Mouse (Mus musculus) heart, embryonic 11.5 days (tissue): ENCODE results near the gene Gramd4. TPM values are rescaled to one million over a fixed set of nuclear protein-coding genes. Genes with fewer than 3 reads are reported as not detected.

Source experiments
- ATAC-seq: fragments of 200-750 bp; cut with Nextera tagmentation; replicated peaks from 2 replicates; pipeline ENCODE4 v1.8.0; 2017; ENCODE audit warnings: moderate library complexity; ENCODE audit not compliant: insufficient number of reproducible peaks, low FRiP score, low TSS enrichment
- H3K27ac ChIP-seq: fragments of 300-500 bp; sonication (generic); 2 replicates; pipeline ENCODE4 v1.5.1; 2014; ENCODE audit warnings: mild to moderate bottlenecking, low read depth, low read length
- H3K27me3 ChIP-seq: fragments of 300-500 bp; sonication (generic); 2 replicates; pipeline ENCODE4 v1.6.1; 2014; ENCODE audit warnings: mild to moderate bottlenecking, low read length, mixed read lengths; ENCODE audit not compliant: control insufficient read depth, insufficient read depth
- H3K36me3 ChIP-seq: fragments of 300-500 bp; sonication (generic); 2 replicates; pipeline ENCODE4 v1.6.1; 2014; ENCODE audit warnings: mild to moderate bottlenecking, low read length, moderate library complexity, mixed read lengths; ENCODE audit not compliant: control insufficient read depth, insufficient read depth
- H3K4me1 ChIP-seq: fragments of 300-500 bp; sonication (generic); 2 replicates; pipeline ENCODE4 v1.6.1; 2014; ENCODE audit warnings: low read length; ENCODE audit not compliant: control insufficient read depth, insufficient read depth
- H3K4me2 ChIP-seq: fragments of 300-500 bp; sonication (generic); 2 replicates; pipeline ENCODE4 v1.6.1; 2014; ENCODE audit warnings: mild to moderate bottlenecking, moderate library complexity
- H3K4me3 ChIP-seq: fragments of 300-500 bp; sonication (generic); 2 replicates; pipeline ENCODE4 v1.5.1; 2014; ENCODE audit warnings: low read depth, low read length
- H3K9ac ChIP-seq: fragments of 300-500 bp; sonication (generic); 2 replicates; pipeline ENCODE4 v1.6.1; 2014; ENCODE audit warnings: mild to moderate bottlenecking, low read depth, low read length, moderate library complexity
- H3K9me3 ChIP-seq: fragments of 300-500 bp; sonication (generic); replicated peaks from 2 replicates; pipeline ENCODE4 v1.6.1; 2016; ENCODE audit warnings: low read length; ENCODE audit not compliant: control insufficient read depth
- WGBS: fragments of 180-500 bp; shearing (Covaris S2); extraction: QIAGEN DNeasy Blood & Tissue Kit; methylation state at CpG from one replicate; pipeline ENCODE4 v1.1.7; 2014; ENCODE audit not compliant: insufficient replicate concordance; 5-methylcytosine and 5-hydroxymethylcytosine counted together
- polyA plus RNA-seq: library from polyadenylated mRNA; unstranded; fragments of >200 nt; fragmentation: Nextera tagmentation; extraction: Ambion mirVana; gene quantifications from 2 replicates; pipeline ENCODE4 v1.2.1, GENCODE M21; 2014

The Gramd4 gene
- polyA plus RNA-seq, 1 experiment from 2014 or later: 4.9 TPM

DNA sequence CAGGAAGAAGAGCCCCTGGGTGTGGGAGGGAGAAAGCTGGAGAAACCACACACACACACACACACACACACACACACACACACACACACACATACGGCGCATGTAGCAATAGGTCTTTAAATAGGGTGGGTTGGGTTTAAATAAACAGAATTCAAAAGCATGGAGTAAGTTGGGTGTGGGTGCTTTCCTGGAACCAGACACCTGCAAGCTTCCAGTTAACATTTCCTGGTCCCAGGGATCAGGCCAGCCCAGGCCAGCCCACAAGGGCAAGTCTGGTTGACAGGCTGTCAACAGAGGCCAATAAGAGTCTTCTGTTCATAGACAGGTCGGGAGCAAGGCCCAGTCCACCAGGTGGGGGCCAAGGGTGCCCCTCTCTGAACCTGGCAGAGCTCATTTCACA is 21.6 kb upstream of the Gramd4 start:
- no peaks in the 10 kb centered on the region; the same call in 1 of the 2 replicates for H3K36me3 ChIP-seq
- peaks cover 35% of the 10 kb centered on the region for H3K27me3 ChIP-seq
- H3K9me3 ChIP-seq: no peaks in the 10 kb centered on the region
- 57% methylated on average over 3 of the region's 3 CpGs for WGBS
- peaks cover 4% of the 10 kb centered on the region; the same call in 1 of the 2 replicates for H3K4me1 ChIP-seq
- no peak for ATAC-seq
- no peak overlapping the region for H3K9ac ChIP-seq
- H3K4me2 ChIP-seq: no peak overlapping the region
- no peak overlapping the region for H3K4me3 ChIP-seq
- H3K27ac ChIP-seq: no peak overlapping the region

DNA sequence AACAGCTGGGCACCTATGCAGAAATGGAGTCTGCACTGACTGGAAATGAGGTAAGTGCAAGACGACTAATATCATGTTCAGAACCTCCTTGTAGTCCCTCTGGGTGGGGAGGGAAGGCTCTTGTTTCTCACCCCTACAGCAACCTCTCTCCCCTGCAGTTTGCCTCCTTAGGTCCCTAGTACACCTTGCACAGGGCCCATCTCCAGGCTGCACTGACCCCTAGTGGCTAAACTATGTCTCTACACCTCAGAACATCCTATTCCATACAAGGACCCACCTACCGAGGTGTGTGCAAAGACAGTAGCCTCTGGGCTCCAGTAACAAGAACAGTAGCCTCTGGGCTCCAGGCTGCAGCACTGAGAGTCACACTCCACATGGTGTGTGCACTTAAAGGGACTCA is 18.7 kb upstream of the Gramd4 start:
- Histone ChIP-seq H3K4me1 (no peaks in the 10 kb centered on the region; the same call in 1 of the 2 replicates), H3K27ac (no peak overlapping the region), H3K9me3 (no peaks in the 10 kb centered on the region), H3K4me2 (no peak overlapping the region), H3K36me3 (no peaks in the 10 kb centered on the region), H3K27me3 (peaks cover 16% of the 10 kb centered on the region), H3K9ac (no peak overlapping the region), H3K4me3 (no peak overlapping the region)
- peak; percentile 11; the same call in 1 of the 2 replicates for ATAC-seq
- 0% methylated on average over 2 of the region's 2 CpGs for WGBS

GRCm38 (mm10) chr15:86041421-86041820 is 16.1 kb upstream of the Gramd4 start:
- Histone ChIP-seq H3K9ac (no peak overlapping the region), H3K4me1 (no peaks in the 10 kb centered on the region), H3K36me3 (no peaks in the 10 kb centered on the region), H3K4me3 (no peak overlapping the region), H3K27ac (no peak overlapping the region), H3K9me3 (no peaks in the 10 kb centered on the region), H3K27me3 (peaks cover 8% of the 10 kb centered on the region), H3K4me2 (no peak overlapping the region)
- 87% methylated on average over 5 of the region's 5 CpGs for whole genome bisulfite sequencing
- no peak for ATAC-seq

DNA sequence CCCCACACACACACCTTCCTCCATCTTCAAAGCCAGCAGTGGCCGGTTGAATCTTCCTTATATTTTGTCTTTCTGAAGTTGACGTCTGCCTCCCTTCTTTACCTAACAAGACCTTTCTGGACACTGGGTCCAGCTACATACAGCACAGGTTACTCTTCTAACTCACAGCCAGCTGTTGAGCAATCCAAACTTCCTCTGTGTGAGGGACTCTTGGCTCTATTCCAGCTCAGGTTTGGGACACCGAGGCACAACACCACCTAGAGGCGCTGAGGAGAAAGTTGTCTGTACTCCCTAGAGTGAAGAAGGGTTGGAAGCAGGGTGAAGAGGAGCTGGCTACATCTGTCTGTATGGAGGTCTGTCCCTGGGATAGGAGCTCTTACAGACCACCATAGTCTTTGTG is 15.1 kb upstream of the Gramd4 start:
- Histone ChIP-seq H3K4me2 (no peak overlapping the region), H3K36me3 (no peaks in the 10 kb centered on the region), H3K9ac (no peak overlapping the region), H3K9me3 (no peaks in the 10 kb centered on the region), H3K27me3 (peaks cover 8% of the 10 kb centered on the region), H3K27ac (no peak overlapping the region), H3K4me3 (no peak overlapping the region), H3K4me1 (no peaks in the 10 kb centered on the region)
- ATAC-seq: no peak
- WGBS: 40% methylated on average over 4 of the region's 4 CpGs

DNA sequence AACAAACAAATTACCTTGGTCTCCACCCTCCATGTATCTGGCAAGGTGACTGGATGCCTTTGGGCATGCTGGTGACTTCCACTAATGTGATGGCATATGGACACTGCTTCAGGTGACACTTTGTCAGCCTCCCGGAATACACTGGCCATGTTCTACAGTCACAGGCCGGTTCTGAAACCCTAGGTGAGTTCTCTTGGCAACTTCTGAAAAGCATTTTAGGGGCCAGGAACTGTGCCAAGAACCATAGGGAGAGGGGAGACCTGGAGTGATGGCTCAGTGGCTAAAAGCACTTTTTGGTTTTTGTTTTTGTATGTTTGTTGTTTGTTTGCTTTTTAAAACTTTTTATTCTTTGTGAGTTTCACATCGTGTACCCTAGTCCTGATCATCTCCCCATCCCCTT is 8.0 kb upstream of the Gramd4 start:
- Histone ChIP-seq H3K27ac (no peak overlapping the region), H3K4me2 (no peak overlapping the region), H3K27me3 (no peaks in the 10 kb centered on the region), H3K4me3 (no peak overlapping the region), H3K9ac (no peak overlapping the region), H3K9me3 (no peaks in the 10 kb centered on the region), H3K36me3 (no peaks in the 10 kb centered on the region), H3K4me1 (peaks cover 2% of the 10 kb centered on the region; the same call in 1 of the 2 replicates)
- WGBS: 86% methylated on average over 3 of the region's 3 CpGs
- ATAC-seq: no peak

- peaks cover 2% of the 10 kb centered on the region; the same call in 1 of the 2 replicates for H3K4me1 ChIP-seq
- no peak overlapping the region for H3K4me3 ChIP-seq
- no peak overlapping the region for H3K9ac ChIP-seq
- no peak overlapping the region for H3K4me2 ChIP-seq
- no peak for ATAC-seq
- no peaks in the 10 kb centered on the region for H3K36me3 ChIP-seq
- WGBS: 63% methylated on average over 4 of the region's 4 CpGs
- H3K27ac ChIP-seq: no peak overlapping the region
- H3K27me3 ChIP-seq: no peaks in the 10 kb centered on the region
- H3K9me3 ChIP-seq: no peaks in the 10 kb centered on the region
These were observed 7.2 kb upstream of the Gramd4 start for GRCm38 (mm10) chr15:86050170-86050743.

DNA sequence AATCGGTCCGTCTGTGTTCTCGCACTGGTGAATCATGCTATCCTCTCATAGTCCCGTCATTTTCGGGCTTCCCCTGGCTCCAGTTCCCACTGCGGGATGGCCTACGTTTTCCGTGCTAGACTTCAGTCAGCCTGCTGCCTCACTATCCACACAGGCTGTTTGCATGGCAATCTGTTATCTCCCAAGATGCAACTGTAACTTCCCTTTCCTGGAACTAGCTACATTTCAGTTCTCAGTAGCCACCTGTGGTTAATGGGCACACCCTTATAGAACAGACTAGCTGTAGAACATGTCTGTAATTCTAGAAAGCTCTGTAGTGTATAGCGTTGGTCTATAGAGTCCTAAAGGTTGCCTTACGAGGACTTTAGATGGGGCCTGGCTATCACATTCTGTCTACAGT is 6.3 kb upstream of the Gramd4 start:
- ATAC-seq: no peak
- WGBS: 72% methylated on average over 10 of the region's 10 CpGs
- H3K4me2 ChIP-seq: no peak overlapping the region
- H3K4me1 ChIP-seq: peaks cover 3% of the 10 kb centered on the region; the same call in 1 of the 2 replicates
- H3K27ac ChIP-seq: no peak overlapping the region
- H3K36me3 ChIP-seq: no peaks in the 10 kb centered on the region
- H3K4me3 ChIP-seq: no peak overlapping the region
- no peaks in the 10 kb centered on the region for H3K9me3 ChIP-seq
- H3K9ac ChIP-seq: no peak overlapping the region
- H3K27me3 ChIP-seq: no peaks in the 10 kb centered on the region

- Histone ChIP-seq H3K9ac (no peak overlapping the region), H3K4me2 (no peak overlapping the region), H3K27me3 (no peaks in the 10 kb centered on the region), H3K36me3 (no peaks in the 10 kb centered on the region), H3K27ac (no peak overlapping the region), H3K9me3 (no peaks in the 10 kb centered on the region), H3K4me3 (no peak overlapping the region), H3K4me1 (peaks cover 5% of the 10 kb centered on the region; the same call in 1 of the 2 replicates)
- ATAC-seq: no peak
- WGBS: 74% methylated on average over 6 of the region's 6 CpGs
These were observed 5.5 kb upstream of the Gramd4 start for GRCm38 (mm10) chr15:86051878-86052478.
